Comparison of ENCODE assay signal across 10 mouse cellular contexts in genomic region chr10:59898180-59898778, GRCm38 (mm10). TPM values are rescaled to one million over a fixed set of nuclear protein-coding genes. Genes with fewer than 3 reads are reported as not detected.
A peak's percentile ranks its signal among the peaks of the same experiment; 100 is the strongest.
DNase-seq lines count a peak whose midpoint lies in the region; ATAC-seq lines count a peak whose summit lies in the region.
"Had no signal": no experiment of that assay in that cellular context is flagged by ENCODE, and none has a peak within 500 bp of the region (broad histone marks: within the 10 kb centered on the region; RNA-seq: fewer than 3 reads in every experiment).

No protein-coding gene starts in this region.

- 62% methylated on average over 9 of the region's 9 CpGs for WGBS in kidney, embryonic 15.5 days
- WGBS in embryonic facial prominence, embryonic 11.5 days = 80% methylated on average over 9 of the region's 9 CpGs
- WGBS in hindbrain, embryonic 12.5 days = 52% methylated on average over 9 of the region's 9 CpGs
- 47% methylated on average over 9 of the region's 9 CpGs for WGBS in midbrain, embryonic 12.5 days

- no peaks in the 10 kb centered on the region for H3K9me3 ChIP-seq in kidney, embryonic 15.5 days (replicated peaks)
- H3K9me3 ChIP-seq in embryonic facial prominence, embryonic 11.5 days (replicated peaks; ENCODE audit: control insufficient read depth, low read length) = no peaks in the 10 kb centered on the region
- no peaks in the 10 kb centered on the region for H3K9me3 ChIP-seq in hindbrain, embryonic 12.5 days (replicated peaks)
- no peaks in the 10 kb centered on the region for H3K9me3 ChIP-seq in midbrain, embryonic 12.5 days

- no peak overlapping the region for H3K4me3 ChIP-seq in kidney, embryonic 15.5 days (replicated peaks)
- H3K4me3 ChIP-seq in embryonic facial prominence, embryonic 11.5 days (ENCODE audit: low read depth, low read length) = no peak overlapping the region
- H3K4me3 ChIP-seq in hindbrain, embryonic 12.5 days = no peak overlapping the region
- no peak overlapping the region for H3K4me3 ChIP-seq in midbrain, embryonic 12.5 days

- peaks cover 62% of the 10 kb centered on the region for H3K4me1 ChIP-seq in kidney, embryonic 15.5 days
- H3K4me1 ChIP-seq in embryonic facial prominence, embryonic 11.5 days (ENCODE audit: control insufficient read depth, insufficient read depth, low read length) = peaks cover 14% of the 10 kb centered on the region
- H3K4me1 ChIP-seq in hindbrain, embryonic 12.5 days = peaks cover 83% of the 10 kb centered on the region
- peaks cover 80% of the 10 kb centered on the region for H3K4me1 ChIP-seq in midbrain, embryonic 12.5 days

- DNase-seq in kidney, adult 11 months = no peak
- DNase-seq in embryonic facial prominence, embryonic 11.5 days (ENCODE audit: low spot score) = no peak
- no peak for DNase-seq in frontal cortex, postnatal 25 days (ENCODE audit: low spot score in 2 of 2)
- no peak for DNase-seq in urinary bladder, adult 2 months (ENCODE audit: low spot score)
- no peak for DNase-seq in T-cell, adult 2 months (ENCODE audit: low spot score)
- DNase-seq: gastrocnemius, postnatal 25 days had no signal

- H3K9ac ChIP-seq in kidney, embryonic 15.5 days = no peak overlapping the region
- H3K9ac ChIP-seq in embryonic facial prominence, embryonic 11.5 days (replicated peaks; ENCODE audit: low read length) = no peak overlapping the region
- H3K9ac ChIP-seq in hindbrain, embryonic 12.5 days = peak overlapping the region; percentile 47
- H3K9ac ChIP-seq in midbrain, embryonic 12.5 days (replicated peaks) = peak overlapping the region; percentile 28

- no peaks in the 10 kb centered on the region for H3K27me3 ChIP-seq in kidney, embryonic 15.5 days
- H3K27me3 ChIP-seq in embryonic facial prominence, embryonic 11.5 days (ENCODE audit: control insufficient read depth, insufficient read depth, low read length) = no peaks in the 10 kb centered on the region
- no peaks in the 10 kb centered on the region for H3K27me3 ChIP-seq in hindbrain, embryonic 12.5 days
- no peaks in the 10 kb centered on the region for H3K27me3 ChIP-seq in midbrain, embryonic 12.5 days
- H3K27me3 ChIP-seq: Patski had no signal

- no peak overlapping the region for H3K4me2 ChIP-seq in kidney, embryonic 15.5 days
- no peak overlapping the region for H3K4me2 ChIP-seq in embryonic facial prominence, embryonic 11.5 days (ENCODE audit: low read depth, low read length)
- peak overlapping the region; percentile 11; the same call in 1 of the 2 replicates for H3K4me2 ChIP-seq in hindbrain, embryonic 12.5 days (replicated peaks)
- H3K4me2 ChIP-seq in midbrain, embryonic 12.5 days (replicated peaks) = no peak overlapping the region; the same call in 1 of the 2 replicates

- peaks cover 51% of the 10 kb centered on the region for H3K36me3 ChIP-seq in kidney, embryonic 15.5 days
- peaks cover 10% of the 10 kb centered on the region for H3K36me3 ChIP-seq in embryonic facial prominence, embryonic 11.5 days (replicated peaks; ENCODE audit: control insufficient read depth, insufficient read depth, low read depth, low read length)
- H3K36me3 ChIP-seq in hindbrain, embryonic 12.5 days = peaks cover 24% of the 10 kb centered on the region
- peaks cover 27% of the 10 kb centered on the region for H3K36me3 ChIP-seq in midbrain, embryonic 12.5 days

- no peak for ATAC-seq in kidney, embryonic 15.5 days (replicated peaks; ENCODE audit: low FRiP score)
- no peak for ATAC-seq in embryonic facial prominence, embryonic 11.5 days (replicated peaks; ENCODE audit: insufficient number of reproducible peaks, low FRiP score, low TSS enrichment, low read depth)
- ATAC-seq in hindbrain, embryonic 12.5 days (ENCODE audit: low FRiP score) = no peak
- ATAC-seq in midbrain, embryonic 12.5 days (ENCODE audit: low FRiP score, low read depth) = no peak
- ATAC-seq: Patski had no signal

- peak overlapping the region; percentile 98 for H3K27ac ChIP-seq in kidney, embryonic 15.5 days
- H3K27ac ChIP-seq in embryonic facial prominence, embryonic 11.5 days (replicated peaks; ENCODE audit: low read depth, low read length) = peak overlapping the region; percentile 84
- H3K27ac ChIP-seq in hindbrain, embryonic 12.5 days = peak overlapping the region; percentile 99
- peak overlapping the region; percentile 99 for H3K27ac ChIP-seq in midbrain, embryonic 12.5 days (replicated peaks)

RNA-seq across cellular contexts. Expression of gene Dnajb12, which starts 18.9 kb away (rescaled TPM):
- 27.1 and 30.2 TPM in 2 replicates for polyA plus RNA-seq in kidney, embryonic 15.5 days (2015; fragmentation: Nextera tagmentation; extraction: Ambion mirVana)
- polyA plus RNA-seq in embryonic facial prominence, embryonic 11.5 days (2014; fragmentation: Nextera tagmentation; extraction: Ambion mirVana) = 19.4 and 21.6 TPM in 2 replicates
- 23.8 and 24.7 TPM in 2 replicates for polyA plus RNA-seq in hindbrain, embryonic 12.5 days (2016; fragmentation: Nextera tagmentation; extraction: Ambion mirVana)
- polyA plus RNA-seq in midbrain, embryonic 12.5 days (2016; fragmentation: Nextera tagmentation; extraction: Ambion mirVana) = 22.5 and 22.7 TPM in 2 replicates
- 34.9 and 44.7 TPM in 2 replicates for polyA plus RNA-seq in urinary bladder, adult 2 months (2012; rRNA removed)

RNA-seq across cellular contexts. Expression of gene Ddit4, which starts 53.4 kb away (rescaled TPM):
- 31.0 and 36.3 TPM in 2 replicates for polyA plus RNA-seq in kidney, embryonic 15.5 days (2015; fragmentation: Nextera tagmentation; extraction: Ambion mirVana)
- polyA plus RNA-seq in embryonic facial prominence, embryonic 11.5 days (2014; fragmentation: Nextera tagmentation; extraction: Ambion mirVana) = 6.3 and 6.9 TPM in 2 replicates
- polyA plus RNA-seq in hindbrain, embryonic 12.5 days (2016; fragmentation: Nextera tagmentation; extraction: Ambion mirVana) = 78.1 and 78.6 TPM in 2 replicates
- 47.6 and 51.6 TPM in 2 replicates for polyA plus RNA-seq in midbrain, embryonic 12.5 days (2016; fragmentation: Nextera tagmentation; extraction: Ambion mirVana)
- 20.6 and 30.7 TPM in 2 replicates for polyA plus RNA-seq in urinary bladder, adult 2 months (2012; rRNA removed)

Comparison
In these comparisons a context has a peak if more than half of its experiments do, and no peak if none do; other contexts are left out.
1. H3K9ac ChIP-seq: peak in hindbrain, embryonic 12.5 days (single experiment) and midbrain, embryonic 12.5 days (single experiment); none in kidney, embryonic 15.5 days (single experiment) and embryonic facial prominence, embryonic 11.5 days (single experiment).
2. Peak in every context shown above with its lines, with median percentiles within 50 percentile points of each other: H3K27ac ChIP-seq.